13 mouse cellular contexts compared by ENCODE assay signal in the genomic region with DNA sequence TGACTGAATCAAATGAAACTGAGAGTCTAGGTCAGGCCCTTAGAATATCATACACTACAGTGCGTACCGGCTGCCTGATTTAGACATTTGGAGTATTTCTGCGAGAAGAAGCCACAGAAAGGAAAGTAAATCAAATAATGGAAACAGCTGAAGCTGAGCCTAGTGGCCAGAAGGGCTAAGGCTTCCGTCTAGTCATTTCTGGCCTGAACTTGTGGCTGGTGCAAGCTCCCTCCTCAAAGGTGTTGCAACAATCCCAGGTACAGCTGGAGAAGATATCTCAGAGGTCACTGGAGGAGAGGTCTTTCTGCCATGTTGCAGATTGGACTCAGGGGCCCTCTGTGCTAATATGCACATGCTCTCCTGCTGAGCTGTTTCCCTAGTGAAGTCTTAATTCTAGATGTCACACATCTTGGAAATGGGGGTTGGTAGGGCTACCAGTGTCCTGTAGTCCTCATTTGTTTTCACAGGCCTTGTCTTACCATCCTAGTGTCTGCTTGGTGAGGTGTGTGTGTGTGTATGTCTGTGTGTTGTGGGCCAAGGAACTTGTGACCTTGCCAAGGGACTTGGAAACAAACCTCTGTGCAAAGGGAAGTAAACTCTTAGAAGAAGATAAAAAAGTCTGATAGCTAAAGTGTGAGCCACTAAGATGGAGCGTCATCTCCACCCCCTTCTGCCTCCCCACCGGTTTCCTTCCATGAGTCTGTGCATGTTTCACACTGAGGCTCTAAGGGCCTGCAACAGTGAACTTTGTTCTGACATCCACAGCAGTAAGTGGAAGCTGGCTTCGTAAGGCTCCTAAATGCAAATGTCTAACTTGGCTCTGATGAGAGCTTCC.
DNase-seq lines count a peak whose midpoint lies in the region; ATAC-seq and TF ChIP-seq lines count a peak whose summit lies in the region.
"Had no signal": no experiment of that assay in that cellular context is flagged by ENCODE, and none has a peak within 500 bp of the region (broad histone marks: within the 10 kb centered on the region; RNA-seq: fewer than 3 reads in every experiment).

No protein-coding gene starts in this region.

- H3K27me3 ChIP-seq in liver, adult 2 months (ENCODE audit: control insufficient read depth, insufficient read depth, low read length), result no peaks in the 10 kb centered on the region
- H3K27me3 ChIP-seq in ES-Bruce4 (ENCODE audit: control insufficient read depth, insufficient read depth, low read length, poor library complexity, severe bottlenecking), result no peaks in the 10 kb centered on the region
- H3K27me3 ChIP-seq: forebrain, embryonic 15.5 days had no signal

- peaks cover 45% of the 10 kb centered on the region for H3K4me1 ChIP-seq in liver, adult 2 months (ENCODE audit: control insufficient read depth, insufficient read depth, low read length)
- peaks cover 7% of the 10 kb centered on the region for H3K4me1 ChIP-seq in ES-Bruce4 (ENCODE audit: control insufficient read depth, insufficient read depth, low read length)
- H3K4me1 ChIP-seq: forebrain, embryonic 15.5 days had no signal

- ATAC-seq in common myeloid progenitor, adult 5-6 weeks (replicated peaks; ENCODE audit: low read depth, poor library complexity, severe bottlenecking), result 0 out of 2 replicates have a peak, but pooled peaks have one; percentile 6
- no peak for ATAC-seq in monocyte, adult 5-6 weeks (replicated peaks; ENCODE audit: insufficient number of reproducible peaks, low FRiP score, low TSS enrichment, poor library complexity, severe bottlenecking)
- ATAC-seq: forebrain, embryonic 15.5 days had no signal

- no peaks in the 10 kb centered on the region; the same call in 1 of the 2 replicates for H3K36me3 ChIP-seq in liver, adult 2 months (ENCODE audit: control insufficient read depth, insufficient read depth, low read length)
- H3K36me3 ChIP-seq in ES-Bruce4 (ENCODE audit: control insufficient read depth, insufficient read depth, low read length, poor library complexity, severe bottlenecking), result no peaks in the 10 kb centered on the region
- H3K36me3 ChIP-seq: forebrain, embryonic 15.5 days had no signal

- peaks cover 21% of the 10 kb centered on the region; the same call in 1 of the 2 replicates for H3K79me2 ChIP-seq in liver, adult 2 months (ENCODE audit: control insufficient read depth, insufficient read depth, low read length)

- no peaks in the 10 kb centered on the region for H3K9me3 ChIP-seq in ES-Bruce4 (replicated peaks; ENCODE audit: control insufficient read depth, insufficient read depth, low read length, poor library complexity, severe bottlenecking)
- H3K9me3 ChIP-seq: forebrain, embryonic 15.5 days had no signal

- no peak overlapping the region for H3K4me3 ChIP-seq in liver, adult 2 months (ENCODE audit: insufficient read depth, low read depth, low read length)
- no peak overlapping the region for H3K4me3 ChIP-seq in ES-Bruce4 (ENCODE audit: low read depth, low read length)
- H3K4me3 ChIP-seq: forebrain, embryonic 15.5 days; left cerebral cortex, adult 2 months had no signal

- DNase-seq in liver, adult 2 months (ENCODE audit: extremely low read depth, low read depth, low spot score), result peak; percentile 85
- DNase-seq in liver (no peak), adipocyte (ENCODE audit: low spot score) (no peak)
- peak; percentile 37 to 45 for DNase-seq in natural killer cell, adult 2 months (ENCODE audit: low spot score in 2 of 2)
- DNase-seq: adrenal gland, adult 2 months; gastrocnemius, postnatal 14 days; kidney, postnatal 4 days; lung, adult 18-20 months had no signal

- no peak for TF ChIP-seq EP300 in ES-Bruce4 (IDR thresholded peaks at IDR 0.05; ENCODE audit: insufficient read depth, low read depth, low read length)

- H3K9ac ChIP-seq in liver, adult 2 months (ENCODE audit: low read depth, low read length), result no peak overlapping the region
- no peak overlapping the region for H3K9ac ChIP-seq in ES-Bruce4 (ENCODE audit: low read depth, poor library complexity, severe bottlenecking)
- H3K9ac ChIP-seq: forebrain, embryonic 15.5 days had no signal

- peak overlapping the region; percentile 74 for H3K27ac ChIP-seq in liver, adult 2 months (replicated peaks; ENCODE audit: insufficient read depth, low read depth, low read length)
- peak overlapping the region; percentile 80 for H3K27ac ChIP-seq in ES-Bruce4 (ENCODE audit: insufficient read depth, low read length)
- H3K27ac ChIP-seq: forebrain, embryonic 15.5 days; left cerebral cortex, adult 2 months had no signal

- WGBS in liver, adult 2 months, result 44% methylated on average over 7 of the region's 7 CpGs

- TF ChIP-seq POLR2A in liver, adult 2 months (IDR thresholded peaks at IDR 0.05; ENCODE audit: extremely low read depth, insufficient read depth, low read length), result no peak
- TF ChIP-seq POLR2A in ES-Bruce4 (IDR thresholded peaks at IDR 0.05; ENCODE audit: insufficient read depth, low read length), result no peak

- 0 out of 2 replicates have a peak, but pooled peaks have one; percentile 5 for TF ChIP-seq CTCF in liver, adult 2 months (IDR thresholded peaks at IDR 0.05; ENCODE audit: low read depth, low read length)
- no peak for TF ChIP-seq CTCF in ES-Bruce4 (IDR thresholded peaks at IDR 0.05; ENCODE audit: low read depth, low read length)

Comparison
In these comparisons a context has a peak if more than half of its experiments do, and no peak if none do; other contexts are left out.
1. DNase-seq: peak in liver, adult 2 months (single experiment) and natural killer cell, adult 2 months (2 of 2); none in liver (single experiment) and adipocyte (single experiment).